Mouse (Mus musculus): Measurements from ENCODE around the gene Gxylt2. TPM values are rescaled to one million over a fixed set of nuclear protein-coding genes. Genes with fewer than 3 reads are reported as not detected.

Gene Gxylt2
- total RNA-seq (2021) = 1 to 10 TPM; 1.2 to 1.3 TPM
- long read RNA-seq, experiment 1, partial matches to known transcripts = 1 of 2 reads
- long read RNA-seq, experiment 1, other reads (novel, unspliced or antisense) = 1 of 2 reads
- long read RNA-seq, experiment 2, partial matches to known transcripts = 0 of 2 reads
- long read RNA-seq, experiment 2, other reads (novel, unspliced or antisense) = 2 of 2 reads

DNA sequence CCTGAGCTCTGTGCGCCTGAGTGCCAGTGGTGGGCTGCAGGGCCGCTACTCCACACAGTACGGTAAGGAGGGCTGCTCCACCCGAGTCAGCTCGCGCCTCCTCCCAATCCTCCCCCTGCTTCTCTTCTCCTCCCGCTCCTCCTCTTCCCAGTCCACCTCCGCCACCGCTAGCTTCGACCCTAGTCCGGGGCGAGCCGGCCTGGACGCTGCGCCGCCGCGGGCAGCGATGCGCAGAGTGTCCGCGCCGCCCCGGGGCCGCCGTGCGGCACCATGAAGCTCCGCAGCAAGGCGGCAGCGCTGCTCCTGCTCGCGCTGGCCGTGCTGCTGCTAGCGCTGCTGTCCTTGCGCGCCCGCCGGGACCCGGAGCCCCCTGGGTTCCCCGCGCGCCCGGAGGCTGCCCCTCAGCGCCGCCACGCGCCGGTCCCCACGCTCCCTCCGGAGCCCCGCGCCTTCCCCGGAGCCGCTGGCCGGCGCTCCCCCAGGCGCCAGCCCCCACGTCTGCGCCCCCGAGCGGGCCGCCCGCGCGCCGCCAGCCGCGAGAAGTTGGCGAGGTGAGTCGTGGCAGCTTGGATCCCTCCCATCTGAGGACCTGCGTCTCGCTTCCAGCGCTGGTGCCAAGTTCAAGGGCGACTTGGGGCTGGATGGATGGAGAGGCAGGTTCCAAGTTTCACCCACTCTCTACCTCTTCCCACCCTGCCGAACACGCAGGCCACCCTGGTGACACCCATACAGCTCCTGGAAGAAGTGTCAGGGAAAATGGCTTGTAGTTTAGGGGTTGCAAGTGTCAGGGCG is at the start of gene Gxylt2:
Gene Gxylt2, plus strand, starts transcription at position 161 of the 792 bp plus-strand sequence.
- peak; percentile 15 to 39 for DNase-seq (ENCODE audit: low spot score in 2 of 2)

DNA sequence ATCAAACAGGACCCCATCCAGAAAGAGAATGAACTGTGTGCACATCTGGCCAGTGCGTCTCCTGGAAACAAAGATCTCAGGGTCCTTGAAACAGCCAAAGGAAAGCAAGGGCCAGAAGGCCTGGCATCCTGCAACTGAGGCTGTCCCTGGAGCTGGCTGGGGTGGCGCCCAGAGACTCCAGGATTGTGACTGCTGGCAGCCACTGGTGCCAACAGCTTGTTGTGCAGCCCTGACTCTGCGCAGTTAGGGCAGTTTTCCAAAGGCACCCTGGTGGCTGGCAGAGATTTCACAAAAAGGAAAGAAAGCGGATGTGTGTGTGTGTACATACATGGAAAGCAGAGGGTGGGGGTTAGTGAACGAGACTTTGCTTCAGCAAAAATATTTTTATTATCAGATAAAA is 44.1 kb upstream of the Gxylt2 start:
- DNase-seq (ENCODE audit: low spot score in 2 of 2) = peak; percentile 45 to 46

DNA sequence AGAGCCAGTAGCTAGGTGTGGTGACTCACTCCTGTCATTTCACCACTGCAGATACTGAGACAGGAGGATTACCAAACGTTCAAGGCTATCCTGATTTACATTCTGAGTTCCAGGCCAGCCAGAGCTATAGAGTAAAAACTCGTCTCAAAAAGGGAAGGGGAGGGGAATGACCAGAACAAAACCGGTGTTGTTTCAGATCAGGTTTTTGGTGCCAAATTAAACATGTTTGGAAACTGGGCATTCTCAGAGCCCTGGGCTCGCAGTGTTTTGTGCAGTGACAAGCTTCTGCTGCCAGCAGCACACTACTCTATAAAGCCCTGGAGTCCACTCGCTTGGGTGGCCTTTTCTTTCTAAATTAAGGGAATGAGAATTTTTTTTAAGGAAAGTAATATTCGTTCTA is 42.3 kb upstream of the Gxylt2 start:
- DNase-seq (ENCODE audit: low spot score in 2 of 2) = no peak

DNA sequence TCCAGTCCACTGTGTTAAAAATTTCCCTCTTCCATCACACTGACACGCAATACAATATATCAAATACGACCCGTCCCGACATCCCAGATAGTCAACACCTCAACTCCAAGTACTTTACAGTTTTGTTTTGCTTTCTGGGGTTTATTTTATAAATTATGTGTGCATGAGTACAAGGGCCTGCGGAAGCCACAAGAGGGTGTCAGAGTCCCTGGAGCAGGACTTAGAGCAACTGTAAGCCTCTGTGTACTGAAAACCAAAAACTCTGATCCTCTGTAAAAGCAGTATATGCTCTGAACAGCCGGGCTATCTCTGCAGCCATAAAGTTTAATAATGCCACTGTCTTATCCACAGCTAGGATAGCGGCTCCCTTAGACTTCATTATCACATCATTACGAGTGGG is 36.9 kb upstream of the Gxylt2 start:
- DNase-seq (ENCODE audit: low spot score in 2 of 2) = no peak

DNA sequence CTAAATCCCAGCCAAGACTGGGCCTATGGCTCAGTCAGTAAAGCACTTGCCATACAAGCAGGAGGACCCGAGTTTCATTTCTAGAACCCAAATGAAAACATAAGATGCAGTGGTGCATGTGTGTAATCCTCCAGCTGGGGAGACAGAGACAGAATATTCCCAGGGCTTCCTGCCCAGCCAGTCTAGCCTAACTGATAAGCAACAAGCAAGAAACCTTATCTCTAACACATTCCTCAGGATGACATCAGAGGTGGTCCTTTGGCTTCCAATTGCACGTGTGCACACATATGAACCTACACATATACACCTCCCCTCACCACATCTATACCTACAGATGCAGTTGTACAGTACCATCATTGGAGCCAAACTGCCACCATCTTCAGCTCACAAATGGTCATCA is 35.7 kb upstream of the Gxylt2 start:
- no peak for DNase-seq (ENCODE audit: low spot score in 2 of 2)

DNA sequence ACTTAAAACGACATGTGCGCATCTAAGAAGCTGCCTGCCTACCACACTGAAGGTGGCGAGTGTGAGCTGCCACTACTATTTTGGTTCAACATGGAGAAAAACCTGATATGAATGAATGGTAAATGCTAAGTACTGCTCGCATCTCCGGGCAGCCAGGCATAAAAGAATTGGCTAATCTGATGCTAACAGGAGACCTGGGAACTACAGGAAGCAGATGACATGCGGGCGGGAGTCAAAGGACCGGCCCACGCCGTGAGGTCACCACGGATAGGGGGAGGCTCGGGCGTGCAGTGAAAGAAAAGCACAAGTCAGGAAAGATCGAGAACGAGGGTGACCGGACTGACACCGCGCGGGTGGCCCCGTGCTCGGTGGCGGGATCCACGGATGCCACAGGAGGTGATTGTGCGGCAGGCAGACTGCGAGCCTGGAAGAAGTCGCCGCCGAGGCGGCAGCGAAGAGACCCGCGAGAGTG is 34.1 kb upstream of the Gxylt2 start:
- peak; percentile 33 to 61 for DNase-seq (ENCODE audit: low spot score in 2 of 2)

DNA sequence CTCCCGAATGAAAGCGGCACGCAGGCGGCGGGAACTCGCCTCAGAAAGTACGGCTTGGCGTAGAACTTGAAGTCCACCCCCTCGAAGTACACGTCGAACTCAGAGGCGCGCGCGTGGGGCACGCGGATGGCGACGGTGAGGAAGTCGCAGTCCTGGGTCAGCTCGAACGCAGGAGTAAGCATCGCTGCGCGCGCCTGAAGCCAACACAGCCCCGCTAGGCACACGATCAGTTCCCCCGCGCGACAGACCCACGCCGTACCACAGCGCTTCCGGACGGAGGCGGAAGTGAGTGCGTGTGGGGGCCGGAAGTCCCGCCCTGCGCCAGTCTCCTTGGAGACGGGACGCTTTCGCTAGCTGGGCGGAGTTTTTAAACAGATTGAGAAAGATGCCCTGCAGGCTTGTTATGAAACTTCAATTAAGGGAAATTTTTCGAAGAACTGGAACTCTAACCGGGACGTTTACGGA is 33.6 kb upstream of the Gxylt2 start, which contains the start of gene Shq1:
Gene Shq1, minus strand, starts transcription at position 278 of the 465 bp plus-strand sequence.
- peak; percentile 88 to 90 for DNase-seq (ENCODE audit: low spot score in 2 of 2)

DNA sequence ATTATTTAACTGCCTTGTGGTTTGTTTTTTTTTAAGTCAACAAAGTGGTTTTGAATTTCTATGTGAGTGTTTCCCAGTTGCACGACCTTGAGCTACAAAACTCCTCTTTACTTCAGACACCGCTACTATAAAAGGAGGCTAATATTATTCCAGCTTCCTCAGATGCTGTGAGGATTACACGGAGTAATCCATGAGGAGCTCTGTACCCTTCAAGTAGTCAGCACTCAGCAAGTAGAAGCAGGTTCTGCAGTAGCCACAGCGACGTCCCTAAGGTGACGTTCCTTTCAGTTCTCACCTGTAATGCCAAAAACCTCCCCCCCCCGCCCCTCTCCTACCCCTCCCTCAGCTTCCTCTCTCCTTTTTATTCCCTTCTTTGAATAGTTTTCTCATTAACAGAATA is 33.1 kb upstream of the Gxylt2 start:
- no peak for DNase-seq (ENCODE audit: low spot score in 2 of 2)

DNA sequence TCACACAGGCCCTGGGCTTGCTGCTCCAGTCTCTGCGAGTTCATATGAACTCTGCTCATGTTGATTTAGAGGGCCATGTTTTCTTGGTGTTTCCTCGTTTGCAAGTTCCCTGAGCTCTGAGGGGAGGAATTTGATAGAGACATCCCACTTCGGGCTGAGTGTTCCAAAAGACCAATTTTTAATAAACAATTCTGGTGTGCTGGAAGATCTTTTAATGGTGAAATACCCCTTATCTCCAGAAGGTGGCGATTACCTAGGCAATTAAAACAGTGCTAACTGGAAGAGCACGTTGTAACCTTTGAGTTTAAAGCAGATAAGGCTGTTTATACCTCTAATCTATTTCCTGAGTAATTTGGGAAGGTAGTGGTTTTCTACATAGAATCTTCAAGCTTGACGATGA is 29.6 kb upstream of the Gxylt2 start:
- no peak for DNase-seq (ENCODE audit: low spot score in 2 of 2)

DNA sequence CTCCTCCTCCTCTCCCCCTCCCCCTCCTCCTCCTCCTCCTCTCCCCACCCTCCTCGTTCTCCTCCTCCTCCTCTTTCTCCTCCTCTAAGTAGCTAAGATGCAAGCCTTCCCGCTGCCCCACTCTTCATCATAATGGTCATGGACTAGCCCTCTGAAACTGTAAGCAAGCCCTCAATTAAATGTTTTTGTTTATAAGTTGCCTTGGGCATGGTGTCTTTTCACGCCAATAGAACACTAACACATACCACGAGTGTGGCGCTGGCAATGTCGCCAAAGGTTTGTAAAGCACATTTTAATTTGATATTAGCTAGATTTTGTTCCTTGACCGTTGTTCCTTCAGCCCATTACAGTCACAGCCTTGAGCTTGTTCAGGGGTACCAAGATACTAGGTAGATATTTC is 28.1 kb upstream of the Gxylt2 start:
- DNase-seq (ENCODE audit: low spot score in 2 of 2) = no peak

DNA sequence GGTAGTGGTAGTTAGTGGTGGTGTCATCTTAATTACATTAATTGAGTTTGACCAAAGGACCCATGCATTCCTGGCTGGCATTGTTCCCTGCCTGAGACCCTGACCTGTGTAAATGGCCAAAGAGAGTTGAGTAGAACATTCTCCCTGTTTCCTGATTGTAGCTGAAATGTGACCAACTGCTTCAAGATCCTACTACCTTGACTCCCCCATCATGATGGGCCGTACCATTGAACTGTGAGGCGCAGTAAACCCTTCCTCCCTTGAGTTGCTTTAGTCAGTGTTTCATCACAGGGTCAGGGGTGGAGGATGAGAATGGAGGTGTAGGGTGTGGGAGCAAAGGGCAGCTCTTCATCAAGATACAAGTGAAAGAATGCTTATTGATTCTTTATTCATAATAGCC is 25.9 kb upstream of the Gxylt2 start:
- no peak for DNase-seq (ENCODE audit: low spot score in 2 of 2)

DNA sequence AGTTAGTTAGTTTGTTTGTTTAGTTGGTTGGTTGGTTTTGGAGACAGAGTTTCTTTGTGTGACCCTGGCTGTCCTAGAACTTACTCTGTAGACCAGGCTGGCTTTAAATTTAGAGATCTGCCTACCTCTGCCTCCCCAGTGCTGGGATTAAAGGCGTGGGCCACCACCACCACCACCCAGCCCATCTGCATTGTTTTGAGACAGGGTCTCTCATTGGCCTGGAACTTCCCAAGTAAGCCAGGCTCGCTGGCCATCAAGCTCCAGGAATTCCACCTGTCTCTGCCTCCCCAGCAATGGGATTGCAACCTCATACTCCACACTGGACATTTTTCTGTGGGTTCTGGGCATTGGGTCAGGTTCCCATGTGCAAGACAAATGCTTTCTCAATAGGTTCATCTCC is 18.2 kb upstream of the Gxylt2 start:
- no peak for DNase-seq (ENCODE audit: low spot score in 2 of 2)

DNA sequence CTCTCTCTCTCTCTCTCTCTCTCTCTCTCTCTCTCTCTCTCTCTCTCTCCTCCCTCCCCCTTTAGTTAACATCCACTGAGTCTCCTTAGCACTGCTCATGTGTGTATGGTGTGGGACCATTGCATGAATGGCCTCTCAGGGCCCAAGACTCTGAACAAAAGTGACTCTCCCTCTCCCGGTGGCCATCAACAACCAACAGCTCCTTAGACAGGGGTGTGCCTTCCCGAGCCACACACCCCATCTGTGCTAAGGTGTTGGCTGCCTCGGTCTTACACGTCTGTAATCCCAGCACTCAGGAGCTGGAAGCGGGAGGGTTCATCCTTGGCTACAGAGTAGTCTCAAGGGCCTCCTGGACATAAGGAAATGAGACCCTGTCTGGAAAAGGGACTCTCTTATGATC is 4.5 kb upstream of the Gxylt2 start:
- DNase-seq (ENCODE audit: low spot score in 2 of 2) = no peak

DNA sequence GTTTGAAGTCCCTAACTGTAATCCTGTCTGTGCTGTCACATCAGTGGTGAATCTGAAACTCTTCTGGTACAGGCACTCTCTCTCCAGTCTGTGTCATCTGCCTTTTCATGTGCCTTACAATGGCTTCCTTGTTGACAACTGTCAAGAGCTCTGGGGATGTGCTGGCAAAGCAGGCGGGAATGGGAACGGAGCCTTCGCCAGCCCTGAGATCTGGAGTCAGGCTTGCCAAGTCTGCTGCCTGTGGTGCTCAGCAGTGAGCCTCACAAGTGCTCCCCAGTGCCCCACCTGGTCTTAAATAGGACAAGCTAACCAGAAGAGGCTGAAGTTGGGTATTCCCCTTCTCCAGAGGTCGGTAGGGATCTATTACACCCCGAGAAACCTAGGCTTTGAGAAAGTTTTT is 3.8 kb upstream of the Gxylt2 start:
- no peak for DNase-seq (ENCODE audit: low spot score in 2 of 2)

DNA sequence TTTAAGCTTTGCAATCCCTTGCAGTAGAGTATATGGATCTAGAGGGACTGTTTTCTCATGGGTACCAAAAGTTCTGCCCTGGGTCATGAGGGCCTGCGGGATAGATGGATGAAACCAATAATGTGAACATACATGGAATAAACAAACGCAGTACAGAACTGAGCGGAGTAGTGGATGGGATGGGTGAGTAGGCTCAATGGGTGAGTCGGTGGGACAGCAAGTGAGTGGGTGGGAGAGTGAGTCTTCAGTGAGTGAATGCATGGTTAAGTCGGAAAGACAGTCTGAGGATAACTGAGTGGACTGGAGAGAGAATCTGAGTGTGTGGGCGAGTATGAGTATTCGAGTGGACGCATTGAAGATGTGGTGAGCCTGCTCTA is 349 bp upstream of the Gxylt2 start:
- no peak for DNase-seq (ENCODE audit: low spot score in 2 of 2)

DNA sequence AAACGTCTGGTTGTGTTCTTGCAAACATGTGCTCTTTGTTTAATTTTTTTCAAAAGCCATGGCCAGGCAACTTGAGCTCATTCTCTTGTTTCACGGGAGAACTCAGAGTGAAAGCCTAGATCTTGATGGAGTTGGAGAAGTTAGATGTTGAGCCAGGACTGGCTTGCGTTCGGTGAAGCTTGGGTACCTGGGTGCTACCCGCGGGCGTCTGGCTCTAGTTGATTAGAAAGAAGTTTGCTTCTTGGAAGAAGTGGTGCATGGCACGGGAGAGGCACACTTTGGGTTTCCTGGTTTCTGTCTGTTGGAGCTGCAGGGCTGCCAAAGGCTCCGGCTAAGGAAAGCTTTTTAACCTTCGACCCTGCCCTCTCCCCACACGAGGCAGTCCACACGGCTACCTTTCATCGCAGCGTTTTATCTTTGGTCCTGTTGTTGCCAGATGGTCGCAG is 855 bp downstream of the Gxylt2 start:
- DNase-seq (ENCODE audit: low spot score in 2 of 2) = no peak

DNA sequence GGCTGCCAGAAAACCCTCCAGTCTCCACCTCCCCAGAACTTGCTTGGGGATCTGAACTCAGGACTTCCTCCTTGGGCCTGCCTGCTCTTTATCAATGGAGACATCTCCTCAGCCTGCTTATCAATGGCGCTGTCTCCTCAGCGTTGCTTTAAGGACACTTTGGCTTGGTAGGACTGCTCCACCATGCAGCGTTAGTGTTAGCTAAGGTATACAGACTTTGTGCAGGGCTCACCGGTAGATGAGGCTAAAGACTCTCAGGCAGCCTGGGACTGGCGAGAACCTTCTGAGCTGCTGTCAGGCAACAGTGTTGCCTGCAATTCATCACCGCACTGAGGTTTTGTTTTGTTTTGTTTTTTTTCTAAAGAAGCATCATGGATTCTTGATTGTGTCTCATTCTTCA is 2.3 kb downstream of the Gxylt2 start:
- no peak for DNase-seq (ENCODE audit: low spot score in 2 of 2)

DNA sequence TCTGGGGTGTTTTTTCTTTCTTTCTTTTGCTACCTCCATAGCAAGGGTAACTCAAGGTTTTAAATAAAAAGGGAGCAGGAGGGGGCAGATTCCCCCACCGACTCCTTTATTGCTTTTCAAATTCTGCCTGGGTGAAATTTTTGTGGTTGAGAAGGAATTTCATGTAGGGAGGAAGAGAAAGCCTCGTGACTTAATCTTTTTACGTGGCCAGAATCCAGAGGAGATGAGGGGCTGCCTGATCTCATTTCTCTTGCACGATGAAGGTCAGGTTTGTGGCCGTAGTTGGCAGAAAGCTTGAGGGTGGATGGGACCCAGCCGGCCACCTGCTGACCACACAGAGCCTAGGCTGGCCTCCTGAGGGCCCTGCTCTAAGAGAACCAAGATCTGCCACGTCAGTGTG is 3.0 kb downstream of the Gxylt2 start:
- DNase-seq (ENCODE audit: low spot score in 2 of 2) = no peak

DNA sequence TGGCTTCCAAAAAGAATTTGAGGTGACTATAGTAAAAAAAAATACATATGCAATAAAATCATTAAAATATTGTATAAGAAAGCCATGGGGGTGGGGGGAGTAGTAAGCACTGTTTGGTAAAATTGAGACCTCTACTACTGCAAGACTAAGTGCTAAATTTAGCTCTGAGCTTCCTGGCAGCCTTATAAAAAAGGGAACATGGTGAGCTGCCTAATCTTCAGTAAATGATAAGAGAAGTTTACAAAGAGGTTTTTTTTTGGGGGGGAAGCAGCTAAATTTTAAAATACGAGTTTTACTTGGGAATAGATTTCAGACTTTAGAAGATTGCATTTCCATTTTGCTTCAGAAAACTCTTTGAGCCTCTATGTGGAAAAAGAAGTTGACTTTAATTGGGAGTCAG is 3.7 kb downstream of the Gxylt2 start:
- DNase-seq (ENCODE audit: low spot score in 2 of 2) = no peak

DNA sequence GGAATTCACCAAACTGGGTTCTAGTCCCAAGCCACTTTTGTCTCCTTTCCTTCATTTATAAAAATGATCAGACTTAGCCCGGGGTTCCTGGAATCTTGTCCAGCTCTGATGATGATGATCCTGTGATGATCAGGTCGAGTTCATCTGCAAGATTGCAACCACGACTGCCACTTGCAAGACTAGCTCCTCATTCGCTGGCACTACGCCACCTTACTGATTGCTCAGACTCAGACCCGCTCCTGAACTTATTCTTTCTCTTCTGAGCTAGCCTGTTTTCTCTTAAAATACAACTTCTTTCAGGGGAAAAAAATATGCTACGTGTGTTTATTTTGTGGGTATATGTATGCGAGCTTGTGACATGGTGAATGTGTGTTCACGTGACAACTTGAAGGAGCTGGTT is 4.5 kb downstream of the Gxylt2 start:
- DNase-seq (ENCODE audit: low spot score in 2 of 2) = no peak

DNA sequence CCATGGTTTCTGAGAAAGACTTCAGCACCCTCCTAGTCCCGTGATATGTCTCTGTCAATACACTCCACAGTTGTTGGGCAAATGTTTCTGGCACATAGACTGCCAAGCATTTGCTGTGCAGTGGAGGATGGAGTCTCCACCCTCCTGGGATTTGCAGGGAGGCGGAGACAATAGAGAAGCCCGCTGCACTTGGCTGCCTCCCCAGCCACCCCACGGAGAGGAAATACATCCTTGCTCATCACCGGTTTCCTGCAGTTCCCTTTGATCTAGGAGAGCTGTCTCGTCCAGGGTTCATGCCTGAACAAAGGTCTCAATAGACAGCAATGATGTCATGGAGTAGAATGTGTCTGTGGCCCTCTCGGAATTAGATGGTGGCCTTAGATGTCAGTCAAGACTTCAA is 4.9 kb downstream of the Gxylt2 start:
- peak in 1 of 2 experiments; percentile 10 for DNase-seq (ENCODE audit: low spot score in 2 of 2)

DNA sequence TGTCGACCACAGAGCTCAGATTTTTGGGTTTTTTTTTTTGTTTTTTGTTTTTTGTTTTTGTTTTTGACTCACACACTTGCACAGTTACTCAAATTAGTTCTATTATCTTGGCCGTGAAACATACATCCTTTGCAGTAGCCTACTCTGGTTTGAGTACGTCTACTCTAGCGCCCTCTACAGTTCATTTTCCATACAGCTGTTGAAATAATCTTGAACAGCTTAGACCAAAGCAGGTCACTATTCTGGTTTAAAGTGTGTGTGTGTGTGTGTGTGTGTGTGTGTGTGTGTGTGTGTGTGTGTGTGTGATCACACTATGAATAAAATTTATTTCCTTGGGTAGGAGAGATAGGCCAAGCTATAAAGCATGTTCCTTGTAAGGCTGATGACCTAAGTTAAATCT is 5.6 kb downstream of the Gxylt2 start:
- DNase-seq (ENCODE audit: low spot score in 2 of 2) = no peak

DNA sequence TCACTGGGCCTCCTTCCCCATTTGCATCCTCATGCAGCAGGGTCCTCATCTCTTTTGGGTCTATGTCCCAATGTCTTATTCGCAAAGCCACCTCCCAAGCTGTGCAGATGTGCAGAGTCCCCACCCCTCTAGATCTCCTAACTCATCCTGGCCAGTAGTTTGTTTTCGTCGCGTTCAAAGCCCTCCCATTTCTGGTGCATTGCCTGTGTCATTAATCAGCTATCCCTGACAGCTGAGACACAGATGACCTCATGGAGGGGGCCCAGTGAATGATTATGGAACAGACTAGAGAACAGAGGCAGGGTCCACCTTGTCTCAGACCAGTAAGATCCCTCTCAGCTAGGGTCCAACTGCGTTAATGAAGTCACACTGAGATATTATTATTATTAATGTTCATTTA is 6.3 kb downstream of the Gxylt2 start:
- no peak for DNase-seq (ENCODE audit: low spot score in 2 of 2)
